Mouse (Mus musculus): ENCODE results near the gene Sap30bp.

DNA sequence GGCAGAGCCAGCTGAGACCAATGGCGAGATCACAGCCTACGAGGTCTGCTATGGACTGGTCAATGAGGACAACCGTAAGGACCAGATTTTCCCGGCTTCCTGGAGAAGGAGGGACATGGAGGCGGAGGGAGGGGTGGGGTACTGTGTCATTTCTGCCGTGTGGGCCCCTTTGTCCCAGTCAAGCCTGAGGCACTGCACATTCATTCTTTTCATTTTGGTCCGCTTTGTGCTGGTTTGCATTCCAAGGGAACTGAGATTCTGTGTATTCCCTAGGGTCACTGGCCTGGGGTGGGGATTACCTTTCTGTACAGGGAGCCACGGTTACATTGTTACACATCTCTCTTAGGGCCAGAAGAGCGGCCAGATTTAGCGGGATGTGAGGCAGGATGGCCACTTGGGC is 67.5 kb downstream of the Sap30bp start:
- no peak for TF ChIP-seq CTCF (IDR thresholded peaks at IDR 0.05; ENCODE audit: insufficient read depth, low read depth, low read length)
- no peak for TF ChIP-seq POLR2A (IDR thresholded peaks at IDR 0.05; ENCODE audit: insufficient read depth, low read depth, low read length)

Data from olfactory bulb, adult 2 months (tissue).